Mouse (Mus musculus): ENCODE measurements around the gene Chst1.

Gene Chst1

GRCm38 (mm10) chr2:92599487-92600347 lies at the start of gene Chst1:
Gene Chst1, plus strand, starts transcription at chr2:92599707.
- no peak for DNase-seq (ENCODE audit: low read depth)

DNA sequence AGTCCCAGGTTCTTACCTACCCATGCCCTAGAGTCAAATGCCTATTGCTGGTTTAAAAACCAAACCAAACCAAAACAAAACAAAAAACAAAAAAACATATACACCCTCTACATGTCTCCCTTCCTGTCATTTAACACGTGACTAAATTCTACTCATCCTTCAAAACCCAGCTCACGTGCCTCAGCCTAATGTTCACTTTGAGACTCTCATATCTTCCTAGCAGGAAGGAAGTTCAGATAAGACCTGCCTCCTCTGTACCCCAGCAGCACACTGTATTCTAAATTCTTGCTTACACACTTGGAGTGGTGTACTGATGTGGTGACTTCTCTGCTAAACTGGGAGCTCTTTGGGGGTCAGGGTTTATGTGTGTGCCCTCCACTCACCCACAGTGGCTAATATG lies 49.5 kb upstream of the Chst1 start:
- DNase-seq (ENCODE audit: low read depth) = no peak

- DNase-seq (ENCODE audit: low read depth) = no peak
Observed at GRCm38 (mm10) chr2:92554536-92554935, 45.0 kb upstream of the Chst1 start.

- peak; percentile 18 for DNase-seq (ENCODE audit: low read depth)
Observed at GRCm38 (mm10) chr2:92562930-92563329, 36.6 kb upstream of the Chst1 start.

DNA sequence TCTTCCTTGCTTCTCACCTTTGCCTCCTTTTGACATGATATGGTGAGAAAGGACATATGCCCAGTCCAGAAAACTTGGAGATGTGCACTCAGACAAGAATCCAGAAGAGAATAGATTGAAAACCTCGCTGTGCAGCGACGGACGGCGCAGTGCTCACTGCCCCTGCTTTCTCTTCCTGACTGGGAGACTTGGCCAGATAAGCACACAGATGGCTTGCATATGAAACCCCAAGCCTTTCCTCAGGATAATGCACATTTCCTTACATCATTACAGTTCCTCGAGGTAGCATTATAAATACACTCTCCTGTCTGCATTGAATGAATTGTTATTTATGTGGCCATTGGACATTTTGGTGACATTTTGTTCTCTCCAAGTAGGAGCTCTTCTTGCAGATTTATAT lies 28.9 kb upstream of the Chst1 start:
- no peak for DNase-seq (ENCODE audit: low read depth)

DNA sequence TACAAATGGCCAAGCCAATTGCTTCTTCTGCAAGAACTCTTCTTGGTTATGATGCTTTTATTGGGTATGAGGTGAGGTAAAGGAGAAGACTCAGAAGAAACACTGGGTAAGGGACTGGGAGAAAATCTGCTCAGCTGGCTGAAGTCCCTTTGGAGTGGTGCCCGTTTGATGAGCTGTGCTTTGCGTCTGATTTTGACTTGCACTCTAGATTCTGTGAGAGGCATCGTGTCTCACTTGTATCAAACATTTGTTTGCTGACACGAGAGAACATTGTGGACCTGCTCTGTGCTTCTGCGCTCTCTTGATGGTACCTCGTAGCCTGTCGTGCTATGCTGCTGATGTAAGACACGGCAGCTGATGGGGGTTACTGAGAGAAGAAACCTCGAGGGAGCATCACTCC lies 21.7 kb upstream of the Chst1 start:
- no peak for DNase-seq (ENCODE audit: low read depth)

- DNase-seq (ENCODE audit: low read depth) = no peak
Observed at GRCm38 (mm10) chr2:92581302-92581701, 18.2 kb upstream of the Chst1 start.

DNA sequence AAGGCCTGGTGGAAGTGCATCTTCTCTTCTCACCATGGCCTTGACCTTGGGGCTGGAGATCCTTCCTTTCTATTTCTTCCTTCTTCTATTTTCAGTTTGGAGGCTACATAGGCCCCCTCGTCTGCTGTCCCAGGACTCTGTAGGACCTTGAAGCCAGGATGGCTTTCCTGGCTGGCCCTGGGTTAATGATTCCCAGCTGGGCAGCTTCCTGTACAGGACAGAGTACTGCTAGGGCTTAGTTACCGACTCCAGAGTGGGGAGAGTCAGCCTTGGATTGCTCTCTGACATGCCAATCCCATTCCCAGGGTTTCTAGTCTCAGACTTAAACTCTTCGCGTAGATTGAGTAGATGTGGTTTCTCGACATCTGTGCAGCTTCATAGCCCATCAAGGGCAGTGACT lies 16.9 kb upstream of the Chst1 start:
- DNase-seq (ENCODE audit: low read depth) = no peak

DNA sequence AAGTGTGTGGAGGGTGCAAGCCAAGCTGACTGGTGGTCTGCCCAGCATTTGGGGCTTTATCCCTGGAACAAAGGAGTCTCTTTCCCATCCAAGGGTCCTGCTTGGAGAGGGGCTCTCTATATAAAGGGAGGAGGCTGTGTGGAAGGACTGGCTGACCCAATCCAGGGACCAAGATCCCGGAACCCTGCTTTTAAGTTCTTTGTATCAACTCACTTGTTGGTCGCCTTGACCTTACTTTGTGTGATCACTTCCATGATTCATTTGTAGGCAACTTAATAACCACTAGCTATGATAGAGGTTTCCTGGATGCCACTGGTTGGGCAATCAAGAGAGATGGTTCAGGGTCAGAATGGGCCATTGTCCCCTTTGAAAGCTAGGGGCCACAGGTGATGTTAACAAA lies 11.7 kb upstream of the Chst1 start:
- DNase-seq (ENCODE audit: low read depth) = no peak

DNA sequence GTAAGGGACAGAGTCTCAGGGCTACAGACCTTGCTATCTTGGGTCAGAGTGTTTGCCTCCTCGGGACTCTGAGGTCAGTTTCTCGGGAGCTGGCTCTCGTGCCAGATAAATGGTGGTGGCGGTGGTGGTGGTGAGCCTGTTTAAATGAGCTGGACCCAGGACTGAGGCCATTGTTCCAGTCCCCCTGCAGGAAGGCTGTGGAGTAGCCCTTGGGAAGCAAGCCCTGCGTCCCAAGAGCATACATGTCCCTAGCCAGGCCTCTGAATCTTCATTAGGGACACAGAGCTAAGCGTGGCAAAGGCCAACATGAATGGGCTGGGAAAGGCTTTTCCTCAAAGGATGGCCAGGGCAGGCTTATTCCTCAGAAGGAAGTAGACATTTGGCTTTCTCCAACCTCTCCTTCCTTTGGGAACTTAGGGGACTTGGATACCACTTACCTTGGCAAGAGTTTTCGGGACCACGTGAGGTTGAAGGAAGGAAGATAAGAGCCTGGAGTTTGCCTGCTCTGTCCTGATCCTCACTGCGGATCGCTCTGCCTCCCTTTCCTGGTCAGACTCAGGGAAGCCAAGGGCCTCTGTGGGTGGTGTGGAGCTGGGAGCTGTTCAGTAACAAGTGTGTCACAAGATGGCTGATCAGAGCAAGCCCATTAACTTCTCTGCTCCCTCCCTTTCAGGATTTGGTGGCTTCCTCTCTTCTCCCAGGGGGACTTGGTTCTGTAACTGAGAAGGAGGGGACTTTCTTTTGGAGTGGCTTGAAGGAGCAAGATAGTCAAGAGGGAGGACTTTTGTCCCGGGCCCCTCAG lies 4.4 kb upstream of the Chst1 start:
- DNase-seq (ENCODE audit: low read depth) = no peak

DNA sequence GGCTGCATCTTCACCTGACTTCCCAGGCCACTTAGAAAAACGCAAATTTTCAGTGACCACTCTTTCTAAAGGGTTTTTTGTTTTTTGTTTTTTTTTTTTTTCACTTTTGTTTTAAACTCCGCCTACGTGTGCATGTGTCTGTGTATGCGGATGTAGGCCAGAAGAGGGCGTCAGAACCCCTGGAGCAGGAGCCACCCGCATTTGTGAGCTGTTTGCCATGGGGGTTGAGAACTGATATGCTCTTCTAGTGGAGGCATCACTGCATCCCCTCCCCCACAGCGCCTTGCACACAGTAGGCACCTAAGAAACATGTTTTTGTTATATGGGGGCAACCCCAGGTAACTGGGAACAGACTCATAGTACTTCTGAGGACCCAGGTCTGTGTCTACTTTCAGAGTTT lies 2.2 kb upstream of the Chst1 start:
- DNase-seq (ENCODE audit: low read depth) = peak; percentile 35

DNA sequence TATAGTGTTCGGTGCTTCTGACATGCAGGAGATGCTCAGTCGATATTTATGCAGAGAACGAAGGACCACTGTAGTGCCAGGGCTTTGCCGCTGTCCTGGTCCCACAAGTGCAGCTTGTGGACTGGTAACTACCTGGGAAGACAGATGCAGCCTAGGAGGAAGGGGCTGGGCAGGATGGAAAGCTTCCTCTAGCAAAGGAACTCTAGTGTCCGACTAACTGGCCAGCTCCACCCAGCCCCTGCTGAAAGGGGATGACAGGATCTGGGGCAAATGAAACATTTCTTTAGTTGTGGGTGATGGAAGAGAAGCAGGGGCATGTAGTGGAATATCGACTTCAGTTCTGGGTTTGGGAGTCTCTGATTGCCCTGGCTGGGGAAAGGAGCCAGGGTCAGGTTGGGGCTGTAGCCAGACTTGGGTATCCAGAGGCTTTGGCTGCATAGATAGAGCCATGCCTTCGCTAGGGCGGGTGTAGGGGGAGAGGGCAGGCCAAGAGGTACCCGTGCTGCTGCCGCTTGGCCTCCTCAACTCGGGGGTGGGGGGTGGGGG lies 493 bp upstream of the Chst1 start:
- no peak for DNase-seq (ENCODE audit: low read depth)

DNA sequence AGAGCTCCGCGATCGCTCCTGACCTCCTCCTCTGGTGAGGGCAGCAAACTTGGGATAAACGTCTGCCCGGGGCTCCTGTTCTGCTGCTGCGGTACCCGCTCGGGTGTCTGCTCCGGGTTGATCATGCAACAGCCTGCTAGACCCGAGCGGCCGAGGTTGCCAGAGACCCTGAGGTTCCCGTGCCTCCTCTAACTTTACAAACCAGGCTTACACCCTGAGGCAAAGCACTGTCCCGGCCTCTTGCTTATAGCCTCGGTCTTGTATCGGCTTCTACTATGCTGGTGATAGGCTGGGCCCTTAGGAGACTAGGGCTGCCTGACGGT lies 802 bp downstream of the Chst1 start:
- DNase-seq (ENCODE audit: low read depth) = no peak

DNA sequence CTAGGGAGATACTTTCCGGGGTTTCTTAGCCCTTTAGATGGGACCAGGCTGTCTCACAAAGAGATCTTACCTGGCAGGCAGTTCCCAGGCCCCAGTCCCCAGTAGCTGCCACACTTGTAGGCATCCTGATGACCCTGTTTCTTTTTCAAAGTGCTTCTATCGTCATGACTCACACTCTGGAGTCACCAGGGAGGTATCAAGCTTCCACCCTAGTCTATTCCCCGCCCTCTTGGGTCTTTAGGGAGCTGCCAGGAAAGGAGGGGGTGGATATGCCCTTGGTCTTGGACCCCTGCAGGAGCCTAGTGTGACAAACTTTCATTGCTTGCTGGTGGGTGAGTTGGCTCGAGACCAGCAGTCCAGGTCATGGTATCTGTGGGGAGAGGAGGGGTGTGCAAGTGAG lies 1.7 kb downstream of the Chst1 start:
- DNase-seq (ENCODE audit: low read depth) = no peak

- peak; percentile 27 for DNase-seq (ENCODE audit: low read depth)
Observed at GRCm38 (mm10) chr2:92602073-92602472, 2.6 kb downstream of the Chst1 start.

GRCm38 (mm10) chr2:92603591-92603990 lies 4.1 kb downstream of the Chst1 start:
- DNase-seq (ENCODE audit: low read depth) = no peak

- no peak for DNase-seq (ENCODE audit: low read depth)
Observed at GRCm38 (mm10) chr2:92604565-92604964, 5.1 kb downstream of the Chst1 start.

- DNase-seq (ENCODE audit: low read depth) = peak; percentile 66
Observed at GRCm38 (mm10) chr2:92605995-92606394, 6.5 kb downstream of the Chst1 start.

DNA sequence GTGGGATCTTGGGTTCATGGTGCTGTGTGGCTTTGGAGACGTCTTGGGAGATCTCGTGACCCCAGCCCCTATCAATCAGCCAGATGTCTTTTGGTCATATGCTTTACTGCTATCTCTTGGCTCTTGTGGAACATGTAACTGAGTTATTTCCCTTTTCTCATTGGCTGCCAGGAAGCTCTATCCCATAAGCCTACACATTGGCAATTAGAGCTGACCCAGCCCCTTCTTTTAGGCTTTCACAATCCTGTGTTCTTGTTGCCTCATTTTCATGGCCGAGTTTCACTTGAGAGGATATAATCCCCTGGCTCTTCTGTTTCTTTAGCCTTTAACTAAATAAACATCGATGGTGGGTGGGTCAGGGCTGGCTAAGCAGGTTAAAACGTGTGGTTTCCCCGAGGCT lies 7.6 kb downstream of the Chst1 start:
- peak; percentile 67 for DNase-seq (ENCODE audit: low read depth)

- no peak for DNase-seq (ENCODE audit: low read depth)
Observed at GRCm38 (mm10) chr2:92607592-92607991, 8.1 kb downstream of the Chst1 start.

DNA sequence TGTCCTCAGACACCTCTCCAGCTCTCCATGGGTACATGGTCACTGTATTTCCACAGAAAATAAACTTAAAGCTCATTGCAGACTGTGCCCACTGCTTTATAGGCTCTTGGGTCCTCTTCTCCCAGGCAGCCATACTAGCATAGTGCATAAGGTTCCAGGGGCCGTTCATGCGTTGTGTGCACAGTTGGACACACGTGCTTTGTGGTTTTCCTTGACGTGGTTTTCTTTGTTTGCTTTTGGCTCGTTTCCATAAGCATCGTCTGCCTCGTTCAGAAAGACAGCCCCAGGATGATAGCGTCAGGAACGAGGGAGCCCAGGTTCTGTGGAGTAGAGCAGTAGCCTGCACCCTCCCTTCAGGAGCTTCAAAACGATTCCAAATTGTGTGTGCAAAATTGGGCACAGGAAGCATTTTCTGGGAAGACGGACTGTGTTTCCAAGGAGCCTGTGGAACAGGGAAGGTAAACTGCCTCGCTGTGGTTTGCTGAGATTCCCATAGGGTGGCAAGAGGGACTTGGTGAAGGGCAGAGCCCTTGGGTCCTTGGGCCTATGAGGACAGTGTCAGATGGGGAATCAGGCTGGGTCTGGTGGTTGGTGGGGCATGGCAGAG lies 8.6 kb downstream of the Chst1 start:
- peak; percentile 82 for DNase-seq (ENCODE audit: low read depth)

DNA sequence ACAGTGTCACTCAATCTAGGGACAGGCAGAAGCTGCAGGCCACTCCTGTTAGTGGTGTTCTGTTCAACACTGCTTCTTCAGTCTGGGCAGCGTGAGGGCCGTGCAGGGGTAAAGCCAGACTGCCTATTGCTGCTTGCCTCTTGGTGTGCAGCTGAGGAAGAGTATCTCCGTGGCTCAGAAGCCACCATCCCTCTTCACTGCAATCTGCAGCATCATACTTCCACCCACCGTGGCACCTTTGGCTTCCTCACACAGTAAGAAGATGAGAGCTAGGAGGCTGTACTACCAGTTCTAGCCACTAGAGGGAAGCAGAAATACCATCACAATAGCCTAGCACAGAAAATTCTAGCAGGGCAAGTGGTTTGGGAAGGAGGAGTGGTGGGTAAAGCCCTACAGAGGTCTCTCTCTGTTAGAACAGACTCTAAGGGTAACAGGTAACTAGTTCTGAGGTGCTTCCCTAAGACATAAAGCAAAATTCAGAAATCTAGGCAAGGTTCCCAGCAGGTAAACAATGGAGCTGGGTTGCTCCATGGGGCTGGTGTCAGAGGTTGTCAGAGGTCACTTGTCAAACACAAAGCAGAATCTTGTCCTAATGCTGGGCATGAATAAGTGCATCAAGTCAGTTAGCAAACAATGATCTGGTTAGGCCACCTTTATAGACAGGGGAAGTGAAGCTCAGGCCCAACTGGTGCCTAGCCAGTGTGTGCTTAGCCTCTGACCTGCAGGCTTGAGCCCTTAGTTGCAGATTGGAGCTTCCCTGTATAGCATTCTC lies 9.5 kb downstream of the Chst1 start:
- DNase-seq (ENCODE audit: low read depth) = peak; percentile 71

All from 416B (cell line).